Mouse (Mus musculus) urinary bladder, postnatal 14 days (tissue): Measurements from ENCODE around the gene Dpp7.

Source experiments
- DNase-seq: peaks from one replicate; pipeline ENCODE4 v3.0.0; 2021; ENCODE audit warnings: low spot score

Gene Dpp7

DNA sequence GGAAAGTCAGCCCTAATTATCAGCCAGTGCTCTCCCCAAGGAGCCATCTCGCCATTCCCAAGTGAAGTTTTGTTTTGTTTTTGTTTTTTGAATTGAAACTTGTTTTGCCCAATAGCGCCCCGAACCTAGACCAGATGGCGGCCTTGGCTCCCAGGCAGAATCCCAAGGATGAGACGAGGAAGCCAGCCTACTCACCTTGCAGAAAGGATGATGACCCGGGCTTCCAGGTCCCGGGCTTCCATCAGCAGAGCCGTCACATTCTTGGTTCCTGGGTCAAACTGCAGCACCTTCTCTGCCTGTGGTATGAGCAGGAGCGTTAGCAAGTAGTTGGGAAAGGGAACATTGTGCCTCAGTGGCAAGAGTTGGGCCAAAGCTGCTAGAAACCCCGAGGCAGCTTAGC is 46.0 kb downstream of the Dpp7 start:
- no peak for DNase-seq

- DNase-seq = no peak
Observed at GRCm38 (mm10) chr2:25305587-25306359, 50.4 kb downstream of the Dpp7 start.

GRCm38 (mm10) chr2:25304657-25305541 is 51.3 kb downstream of the Dpp7 start:
- DNase-seq = no peak

DNA sequence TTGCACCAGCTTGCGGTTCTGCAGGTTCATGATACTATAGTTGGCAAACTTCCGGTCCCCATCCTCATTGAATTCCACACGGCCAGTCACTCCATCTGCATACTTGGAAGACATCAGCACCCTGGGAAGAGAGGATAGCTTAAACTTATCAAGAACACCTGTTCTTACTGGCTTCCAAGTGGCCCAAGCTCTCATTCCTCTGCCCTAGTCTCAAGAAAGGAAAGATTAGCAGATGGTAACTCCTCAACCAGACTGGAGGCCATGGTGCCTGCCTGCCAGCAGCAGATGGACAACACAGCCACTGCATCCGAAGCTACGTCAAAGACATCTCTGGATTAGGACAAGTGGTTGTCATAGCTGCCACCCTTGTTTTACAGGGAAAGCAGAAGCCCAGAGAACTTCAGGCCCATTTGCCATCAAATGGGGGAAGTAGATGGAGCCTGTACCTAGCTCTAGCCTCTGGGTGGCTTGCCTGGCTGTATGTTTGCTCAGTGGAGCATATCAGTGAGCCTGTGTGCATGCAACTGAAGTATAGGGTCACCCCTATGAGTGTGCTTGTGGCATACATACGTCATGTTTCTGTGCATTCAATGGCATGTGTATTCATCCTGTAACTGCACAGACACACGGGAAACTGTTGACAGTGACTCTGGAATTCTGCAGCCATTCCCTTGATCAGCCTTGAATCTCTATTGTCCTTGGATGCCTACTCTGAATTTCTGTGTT is 52.1 kb downstream of the Dpp7 start:
- DNase-seq = no peak

- DNase-seq = no peak
Observed at GRCm38 (mm10) chr2:25303452-25303851, 52.7 kb downstream of the Dpp7 start.
